Mouse (Mus musculus) MEL (cell line): ENCODE data around the gene Mrnip.

ENCODE experiments used
- CTCF ChIP-seq, 3 experiments: IDR thresholded peaks in 2 of 3; conservative IDR thresholded peaks in 1 of 3; 2 replicates each; pipeline ENCODE4 v1.5.1; 2011 to 2012; ENCODE audit warnings: low read length in 3 of 3, low read depth in 2 of 3, mild to moderate bottlenecking in 2 of 3, improper control_type of control experiment in 1 of 3, inconsistent platforms in 1 of 3, mixed read lengths in 1 of 3, moderate library complexity in 1 of 3; ENCODE audit not compliant: control insufficient read depth in 1 of 3, insufficient read depth in 1 of 3, poor library complexity in 1 of 3, severe bottlenecking in 1 of 3
- ELF1 ChIP-seq: IDR thresholded peaks from 2 replicates; pipeline ENCODE4 v1.6.1; 2014; ENCODE audit warnings: low read depth, mild to moderate bottlenecking, inconsistent platforms, low read length, improper control_type of control experiment, moderate library complexity
- MAFK ChIP-seq: IDR thresholded peaks from 2 replicates; pipeline ENCODE4 v1.6.1; 2011; ENCODE audit warnings: low read depth, mild to moderate bottlenecking, low read length, improper control_type of control experiment, borderline replicate concordance
- MXI1 ChIP-seq: IDR thresholded peaks from 2 replicates; pipeline ENCODE4 v1.6.1; 2011; ENCODE audit warnings: mild to moderate bottlenecking, low read depth, low read length, improper control_type of control experiment
- NRF1 ChIP-seq: IDR thresholded peaks from 2 replicates; pipeline ENCODE4 v1.6.1; 2014; ENCODE audit warnings: low read depth, mild to moderate bottlenecking, inconsistent platforms, low read length, improper control_type of control experiment, moderate library complexity; ENCODE audit not compliant: poor library complexity, insufficient read depth, severe bottlenecking
- USF1 ChIP-seq: IDR thresholded peaks from 2 replicates; pipeline ENCODE4 v1.6.1; 2014; ENCODE audit warnings: low read depth, mild to moderate bottlenecking, inconsistent platforms, low read length, improper control_type of control experiment, moderate library complexity
- ZNF384 ChIP-seq: IDR thresholded peaks from 2 replicates; pipeline ENCODE4 v1.6.1; 2012; ENCODE audit warnings: low read depth, mild to moderate bottlenecking, inconsistent platforms, low read length, improper control_type of control experiment

DNA sequence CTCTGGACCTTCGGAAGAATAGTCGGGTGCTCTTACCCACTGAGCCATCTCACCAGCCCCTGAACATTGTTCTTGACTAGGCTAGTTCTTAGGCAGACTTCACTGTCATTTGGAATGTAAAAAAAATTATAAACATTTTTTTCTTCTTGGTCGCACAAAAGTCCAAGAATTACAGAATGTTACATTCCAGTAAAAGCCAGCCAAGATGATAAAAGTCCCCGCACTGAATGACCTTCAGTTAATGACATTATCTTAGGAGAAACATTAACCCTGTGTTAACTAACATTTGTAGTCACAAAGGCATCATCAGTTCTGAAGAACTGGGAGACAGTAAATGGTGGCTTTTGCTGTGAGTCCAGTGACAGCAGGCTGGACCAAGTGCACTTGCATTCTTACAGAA, 16.1 kb downstream of the Mrnip start:
- TF ChIP-seq CTCF (IDR thresholded peaks at IDR 0.05 in 2 of 3, conservative IDR thresholded peaks at IDR 0.05 in 1 of 3; ENCODE audit: control insufficient read depth in 1 of 3, insufficient read depth in 1 of 3, low read depth in 2 of 3, low read length in 3 of 3, poor library complexity in 1 of 3, severe bottlenecking in 1 of 3) (no peak), ELF1 (no peak), MXI1 (no peak), NRF1 (no peak), USF1 (no peak), ZNF384 (no peak), MAFK (no peak)
